Mouse (Mus musculus): Measurements from ENCODE around the gene Wnt7a. TPM values are rescaled to one million over a fixed set of nuclear protein-coding genes. Genes with fewer than 3 reads are reported as not detected.

Wnt7a gene
- total RNA-seq, 2 experiments from 2014 or later = not detected

DNA sequence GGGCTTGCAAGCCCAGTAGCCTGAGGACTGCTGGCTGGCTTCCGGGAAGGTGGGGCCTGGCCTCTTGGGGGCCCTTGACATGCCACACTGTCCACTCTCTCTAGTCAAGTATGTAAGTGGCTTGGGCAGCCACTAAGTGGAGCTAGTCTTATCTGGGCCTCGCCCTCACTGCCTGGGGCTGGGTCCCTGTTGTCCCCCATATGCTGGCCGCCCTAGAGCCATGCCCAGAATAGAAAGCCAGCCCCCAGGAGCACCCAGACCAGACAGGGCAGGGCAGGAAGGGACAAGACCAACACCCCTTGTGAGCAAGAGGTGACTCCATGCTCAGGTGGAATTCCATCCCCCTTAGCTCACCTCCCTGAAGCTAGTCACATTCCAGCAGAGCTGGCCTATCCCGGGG lies 22.0 kb downstream of the Wnt7a start:
- no peak for ATAC-seq (ENCODE audit: poor library complexity, severe bottlenecking)

DNA sequence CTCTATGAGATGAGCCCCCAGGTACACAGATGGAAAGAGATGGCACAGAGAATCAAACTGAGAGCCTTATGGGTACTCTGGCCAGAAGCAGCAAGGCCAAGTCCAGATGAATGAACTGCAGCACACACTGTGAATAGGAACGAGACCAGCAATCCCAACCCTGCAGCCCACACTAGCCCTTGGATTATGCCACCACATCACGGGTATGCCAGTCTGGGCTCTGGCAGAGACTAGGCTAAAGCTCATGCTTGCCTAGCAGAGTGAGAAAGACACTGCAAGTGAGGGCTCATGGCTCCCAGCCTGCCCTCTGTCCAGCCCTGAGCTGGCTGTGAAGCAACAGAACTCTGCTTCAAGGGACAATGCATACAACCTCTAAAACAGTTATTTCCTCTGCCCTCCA lies 26.7 kb downstream of the Wnt7a start:
- ATAC-seq (ENCODE audit: poor library complexity, severe bottlenecking) = no peak

DNA sequence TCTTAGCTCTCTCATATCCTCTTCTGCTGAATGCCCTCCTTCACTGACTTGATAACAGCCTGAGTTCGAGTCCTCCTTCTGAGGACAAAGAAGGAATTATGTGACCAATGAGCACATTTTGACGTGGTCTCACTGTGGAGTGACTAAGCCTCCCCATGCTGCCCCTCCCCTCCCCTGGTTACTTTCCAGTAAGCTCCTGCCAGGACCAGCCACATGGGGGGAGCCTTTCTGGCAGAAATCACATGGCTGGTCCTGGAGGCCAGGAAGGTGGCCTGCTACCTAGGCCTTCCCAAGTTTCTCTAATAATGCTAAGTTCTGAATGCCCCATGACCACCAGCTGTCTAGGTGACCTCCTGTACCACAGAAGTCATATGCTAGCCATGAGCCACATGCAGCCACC lies 27.3 kb downstream of the Wnt7a start:
- no peak for ATAC-seq (ENCODE audit: poor library complexity, severe bottlenecking)

DNA sequence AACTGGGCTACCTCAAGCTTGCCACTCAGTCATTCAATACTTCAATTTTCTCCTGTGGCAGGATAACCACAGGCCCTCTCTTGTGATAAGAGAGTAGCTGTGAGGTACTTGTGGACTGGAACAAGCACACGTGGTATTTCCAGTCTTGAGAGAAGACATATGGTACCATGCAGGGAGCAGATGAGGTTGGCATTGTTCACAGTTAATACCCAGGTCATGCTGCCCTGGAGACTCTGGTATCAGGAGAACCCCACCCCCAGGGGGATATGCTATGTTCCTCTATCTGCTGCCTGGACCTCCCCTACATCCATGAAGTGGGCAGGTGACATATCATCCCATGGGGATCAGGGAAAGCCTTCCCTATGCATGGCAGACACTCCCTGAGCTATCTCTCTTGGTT lies 27.9 kb downstream of the Wnt7a start:
- no peak for ATAC-seq (ENCODE audit: poor library complexity, severe bottlenecking)

DNA sequence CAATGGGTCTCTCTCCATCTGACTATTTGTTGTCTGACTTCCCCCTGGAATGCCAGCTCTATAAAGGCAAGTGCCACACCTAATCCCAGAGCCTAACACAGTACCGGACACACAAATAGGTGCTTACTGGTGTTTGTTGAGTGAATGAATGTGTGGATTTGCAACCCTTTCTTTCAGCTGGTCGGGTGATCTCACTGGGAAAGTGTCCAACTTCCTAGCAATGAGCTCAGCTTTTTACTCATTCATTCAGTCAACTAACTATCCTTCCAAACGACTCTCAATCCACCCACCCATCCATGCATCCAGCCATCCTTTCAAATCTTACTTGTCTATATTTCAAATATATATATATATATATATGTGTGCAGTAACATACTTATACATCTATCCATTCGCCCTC lies 31.3 kb downstream of the Wnt7a start:
- no peak for ATAC-seq (ENCODE audit: poor library complexity, severe bottlenecking)

DNA sequence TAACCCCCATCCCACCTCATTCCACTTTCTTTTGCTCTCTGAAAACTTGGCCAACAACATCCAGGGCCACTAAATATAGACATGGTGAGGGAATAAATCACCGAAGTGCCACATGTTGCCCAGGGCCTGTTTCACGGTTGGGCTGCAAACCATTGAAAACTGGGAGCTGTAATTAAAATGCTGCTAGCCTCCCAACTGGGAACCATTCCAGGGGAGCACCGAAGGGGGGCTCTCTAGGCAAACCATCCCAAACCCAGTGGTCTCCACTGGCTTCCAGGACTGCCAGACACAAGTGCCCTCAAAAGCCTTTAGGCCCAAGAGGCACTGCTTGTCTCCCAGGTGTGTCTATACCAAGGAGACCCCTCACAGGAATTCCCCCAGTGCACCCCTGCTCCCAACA lies 31.9 kb downstream of the Wnt7a start:
- no peak for ATAC-seq (ENCODE audit: poor library complexity, severe bottlenecking)

DNA sequence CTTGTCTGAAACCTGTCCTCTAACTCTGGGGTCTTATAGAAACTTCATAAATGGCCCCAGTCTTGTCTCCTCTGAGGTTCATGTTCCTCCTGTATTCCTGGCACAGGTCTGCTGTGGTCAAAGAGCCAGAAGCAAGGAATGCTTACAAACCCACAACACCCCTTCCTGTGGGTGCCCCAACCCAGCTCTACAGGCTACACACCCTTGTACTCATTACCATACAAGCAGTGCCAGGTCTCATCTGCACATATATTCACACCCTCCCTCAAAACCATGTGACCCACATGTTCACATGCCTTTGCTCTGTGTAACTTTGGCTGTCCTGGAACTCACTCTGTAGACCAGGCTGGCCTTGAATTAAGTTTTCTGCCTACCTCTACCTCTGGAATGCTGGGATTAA lies 38.2 kb downstream of the Wnt7a start:
- no peak for ATAC-seq (ENCODE audit: poor library complexity, severe bottlenecking)

DNA sequence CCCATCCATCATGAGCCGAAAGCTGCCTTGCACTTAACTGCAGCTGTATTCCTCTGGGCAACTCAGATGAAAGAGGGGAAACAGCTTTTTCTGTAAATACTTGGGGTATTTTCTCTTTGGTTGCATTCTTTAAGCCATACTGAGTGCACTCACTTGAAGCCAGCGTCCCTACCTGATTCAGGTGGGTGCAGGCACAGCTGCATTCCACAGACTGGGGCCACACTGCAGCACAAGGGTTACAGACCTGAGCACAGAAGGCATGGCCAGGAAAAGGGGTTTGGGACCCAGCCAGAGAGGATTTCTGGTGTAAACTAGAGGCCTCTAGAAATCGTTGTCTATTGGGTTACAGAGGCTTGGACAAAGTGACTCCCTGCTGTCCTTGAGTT lies 38.6 kb downstream of the Wnt7a start:
- no peak for ATAC-seq (ENCODE audit: poor library complexity, severe bottlenecking)

DNA sequence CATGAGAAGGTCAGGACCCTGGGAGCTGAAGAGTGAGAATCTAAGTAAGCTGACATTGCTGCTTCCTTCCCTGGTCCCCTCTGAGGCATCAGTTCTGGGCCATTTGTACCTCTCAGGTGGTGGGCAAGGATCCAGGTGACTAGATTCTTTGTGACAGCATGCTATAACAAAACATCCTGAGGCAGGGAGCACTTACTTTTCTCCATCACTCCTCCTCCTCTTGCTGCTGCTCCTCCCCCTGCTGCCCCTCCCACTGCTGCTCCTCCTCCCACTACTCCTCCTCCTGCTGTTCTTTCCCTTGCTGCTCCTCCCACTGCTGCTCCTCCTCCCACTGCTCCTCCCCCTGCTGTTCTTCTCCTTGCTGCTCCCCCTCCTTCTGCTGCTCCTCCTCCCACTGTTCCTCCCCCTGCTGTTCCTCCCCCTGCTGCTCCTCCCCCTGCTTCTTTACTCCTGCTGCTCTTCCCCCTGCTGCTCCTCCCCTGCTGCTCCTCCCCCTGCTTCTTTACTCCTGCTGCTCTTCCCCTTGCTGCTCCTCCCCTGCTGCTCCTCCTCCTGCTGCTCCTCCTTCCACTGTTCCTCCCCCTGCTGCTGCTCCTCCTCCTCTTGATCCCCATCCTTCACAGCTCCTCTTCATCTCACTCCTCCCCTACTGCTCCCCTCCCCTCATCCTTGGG lies 39.1 kb downstream of the Wnt7a start:
- no peak for ATAC-seq (ENCODE audit: poor library complexity, severe bottlenecking)

DNA sequence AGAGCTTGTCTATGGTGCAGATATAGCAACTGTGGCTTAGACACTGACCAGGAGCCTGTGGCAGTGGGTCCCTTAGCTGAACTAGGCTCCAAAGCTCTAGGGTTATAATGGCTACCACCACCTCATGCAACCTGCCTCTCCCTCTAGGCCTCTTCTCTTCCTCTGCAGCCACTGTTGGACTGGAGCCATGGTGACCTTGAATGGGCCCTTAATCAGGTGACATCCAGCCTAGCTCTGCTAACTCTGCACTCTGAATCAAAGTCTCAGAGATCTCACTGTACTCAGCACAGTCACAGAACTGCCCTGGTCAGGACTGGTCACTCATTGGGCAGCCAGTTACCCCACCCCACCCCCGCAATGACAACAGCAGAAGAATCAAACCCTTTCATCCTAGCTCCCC lies 44.4 kb downstream of the Wnt7a start:
- ATAC-seq (ENCODE audit: poor library complexity, severe bottlenecking) = no peak

DNA sequence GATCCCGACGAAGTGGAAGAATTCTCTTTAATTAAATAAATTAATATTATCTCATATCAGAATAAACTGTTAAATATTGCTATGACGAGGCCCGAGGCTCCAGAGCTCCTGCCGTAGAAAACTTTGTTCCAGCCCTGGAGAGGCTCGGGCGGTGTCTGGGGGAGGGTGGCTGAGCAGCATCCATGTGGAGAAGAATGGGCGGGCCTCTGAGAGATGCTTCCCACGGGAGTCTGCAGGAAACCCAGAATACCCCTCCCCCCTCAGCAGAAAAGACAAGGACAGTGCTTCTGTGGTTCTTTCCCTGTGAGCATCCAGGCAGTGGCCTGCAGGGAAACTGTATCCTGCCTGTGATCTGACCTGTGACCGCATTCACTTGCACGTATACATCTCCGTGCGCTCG lies 45.7 kb downstream of the Wnt7a start:
- ATAC-seq (ENCODE audit: poor library complexity, severe bottlenecking) = no peak

DNA sequence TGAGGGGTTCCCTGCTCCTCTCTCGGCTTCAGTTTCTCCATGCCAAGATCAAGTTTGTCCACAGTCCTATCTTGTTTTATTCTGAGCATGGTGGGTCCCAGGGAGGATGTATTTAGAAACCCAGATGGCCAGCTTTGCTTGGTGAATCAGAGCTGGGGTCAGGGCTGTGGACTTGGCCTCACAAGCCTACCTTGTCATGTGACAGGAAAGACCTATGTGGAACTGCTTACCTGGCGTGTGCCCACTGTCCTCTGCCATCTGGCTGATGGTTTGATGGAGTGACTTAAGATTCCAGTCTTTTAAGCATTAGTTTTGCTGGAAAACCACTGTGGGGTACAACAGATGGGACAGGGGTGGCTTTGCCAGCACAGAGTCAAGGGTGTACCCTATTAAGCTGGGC lies 48.4 kb downstream of the Wnt7a start:
- no peak for ATAC-seq (ENCODE audit: poor library complexity, severe bottlenecking)

DNA sequence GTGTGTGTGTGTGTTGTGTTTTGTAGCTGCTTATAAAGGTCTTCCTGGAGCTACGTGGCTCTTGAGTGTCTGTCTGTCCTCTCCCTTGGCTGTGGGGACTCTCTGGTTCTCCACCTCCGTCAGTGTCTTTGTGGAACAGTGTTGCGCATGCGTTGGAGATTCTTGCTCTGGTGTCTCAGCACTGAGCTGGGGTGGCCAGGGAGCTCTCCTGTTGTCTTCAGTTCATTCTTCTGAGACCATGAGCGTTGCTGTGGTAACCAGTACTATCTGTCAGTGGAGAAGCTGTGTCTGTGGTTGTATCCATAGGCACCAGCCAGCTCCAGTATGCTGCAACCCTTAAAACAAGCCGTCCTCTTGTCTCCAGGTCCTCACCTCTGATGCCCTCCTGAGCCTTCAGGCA lies 50.2 kb downstream of the Wnt7a start:
- no peak for ATAC-seq (ENCODE audit: poor library complexity, severe bottlenecking)

DNA sequence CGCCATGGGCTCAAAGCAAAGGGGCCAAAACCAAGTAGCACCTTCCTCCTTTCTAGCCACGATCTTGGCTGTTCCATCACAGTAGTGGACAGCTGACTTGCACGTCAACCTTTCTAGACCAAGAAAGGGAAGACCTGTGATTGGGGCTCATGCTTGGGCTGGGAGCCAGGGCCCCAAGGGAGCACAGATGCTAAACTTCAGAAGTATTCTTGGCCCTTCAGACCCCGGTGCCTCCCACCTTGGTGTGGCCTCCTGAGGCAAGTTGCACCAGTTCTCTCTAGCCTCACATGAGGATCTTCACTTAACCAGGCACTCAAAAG lies 50.8 kb downstream of the Wnt7a start:
- no peak for ATAC-seq (ENCODE audit: poor library complexity, severe bottlenecking)

DNA sequence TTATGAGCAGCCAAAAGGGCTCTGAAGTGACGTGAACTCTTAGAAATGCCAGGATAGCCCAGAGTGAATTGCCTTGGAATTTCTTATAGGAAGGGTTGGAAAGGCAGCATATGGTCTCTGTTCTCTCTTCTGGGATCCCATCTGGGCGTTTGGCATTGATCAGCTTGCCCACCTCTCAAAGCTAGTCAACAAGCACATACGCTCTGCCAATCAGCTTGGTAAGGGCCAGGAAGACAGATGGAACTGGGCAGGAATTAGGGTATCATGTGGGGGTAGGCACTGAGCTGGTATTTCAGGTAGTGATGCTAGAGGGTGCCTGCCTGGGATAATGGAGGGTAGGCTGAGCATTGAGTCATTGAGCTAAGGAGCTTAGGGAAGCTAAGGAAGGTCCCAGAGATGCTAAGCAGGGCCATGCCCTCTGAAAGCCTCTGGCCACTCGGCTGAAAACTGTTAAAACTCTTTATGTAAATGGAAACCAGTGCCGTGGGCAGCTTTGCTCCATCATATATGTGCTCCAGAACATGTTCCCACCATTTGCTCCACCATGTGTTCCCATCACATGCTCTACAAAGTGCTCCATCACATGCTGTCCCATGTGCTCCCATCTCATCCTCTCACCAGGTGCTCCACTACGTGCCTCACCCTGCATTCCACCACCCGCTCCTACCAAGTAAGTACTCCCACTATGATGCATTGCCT lies 51.3 kb downstream of the Wnt7a start:
- ATAC-seq (ENCODE audit: poor library complexity, severe bottlenecking) = no peak

DNA sequence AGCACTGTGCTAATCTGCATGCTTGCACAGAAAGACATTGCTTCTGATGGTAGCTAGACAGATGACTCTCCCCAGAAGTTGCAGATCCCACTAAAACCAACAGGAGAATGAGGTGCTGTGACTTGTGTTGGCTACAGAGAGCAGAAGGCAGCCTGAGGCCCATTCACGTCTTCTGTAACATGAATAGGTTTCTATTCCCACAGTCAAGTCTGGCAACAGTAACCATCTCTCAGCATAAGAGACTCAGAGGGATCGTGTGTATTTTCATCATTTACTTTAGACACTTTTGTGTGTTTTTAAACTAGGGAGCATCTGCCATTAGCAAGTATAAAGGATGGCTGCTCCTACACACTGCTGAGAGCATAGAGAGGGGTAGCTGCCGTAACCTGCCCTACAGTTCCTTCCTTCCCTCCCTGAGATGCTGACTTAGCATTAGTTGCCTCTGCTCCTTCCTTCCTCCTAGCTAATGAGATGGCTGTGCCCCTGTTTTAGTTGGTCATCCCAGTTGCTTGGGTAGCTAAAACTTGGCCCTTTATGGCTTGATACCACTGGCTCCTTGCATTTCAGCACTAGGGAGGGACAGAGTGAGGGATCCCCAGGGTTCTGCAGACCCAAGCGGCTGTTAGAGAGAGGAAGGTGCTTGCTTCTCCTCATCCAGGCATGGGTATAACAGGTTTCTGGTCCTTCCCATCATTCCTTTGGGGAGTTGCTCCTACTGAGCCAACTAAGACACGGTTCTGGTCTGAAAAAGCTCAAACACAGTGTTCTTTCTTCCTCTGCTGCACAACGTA lies 52.1 kb downstream of the Wnt7a start:
- ATAC-seq (ENCODE audit: poor library complexity, severe bottlenecking) = no peak

DNA sequence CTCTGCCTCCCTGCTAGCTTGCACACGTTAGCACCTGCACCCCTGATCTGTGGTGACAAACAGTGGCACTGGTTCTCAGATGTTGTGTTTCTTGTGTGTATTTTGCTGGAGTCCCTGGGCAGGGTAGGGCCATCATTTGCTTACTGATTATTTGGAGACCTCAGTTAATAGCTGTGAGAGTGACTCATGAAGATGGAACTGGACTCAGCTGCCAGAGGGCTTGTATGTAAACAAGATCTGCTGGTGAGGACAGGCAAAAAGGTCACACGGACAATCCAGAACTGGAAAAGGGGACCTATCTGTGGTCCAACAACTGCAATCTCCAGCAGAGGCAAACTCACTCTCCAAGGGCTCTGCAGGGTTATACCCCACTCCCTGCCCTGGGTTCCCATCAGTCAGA lies 52.8 kb downstream of the Wnt7a start:
- ATAC-seq (ENCODE audit: poor library complexity, severe bottlenecking) = no peak

DNA sequence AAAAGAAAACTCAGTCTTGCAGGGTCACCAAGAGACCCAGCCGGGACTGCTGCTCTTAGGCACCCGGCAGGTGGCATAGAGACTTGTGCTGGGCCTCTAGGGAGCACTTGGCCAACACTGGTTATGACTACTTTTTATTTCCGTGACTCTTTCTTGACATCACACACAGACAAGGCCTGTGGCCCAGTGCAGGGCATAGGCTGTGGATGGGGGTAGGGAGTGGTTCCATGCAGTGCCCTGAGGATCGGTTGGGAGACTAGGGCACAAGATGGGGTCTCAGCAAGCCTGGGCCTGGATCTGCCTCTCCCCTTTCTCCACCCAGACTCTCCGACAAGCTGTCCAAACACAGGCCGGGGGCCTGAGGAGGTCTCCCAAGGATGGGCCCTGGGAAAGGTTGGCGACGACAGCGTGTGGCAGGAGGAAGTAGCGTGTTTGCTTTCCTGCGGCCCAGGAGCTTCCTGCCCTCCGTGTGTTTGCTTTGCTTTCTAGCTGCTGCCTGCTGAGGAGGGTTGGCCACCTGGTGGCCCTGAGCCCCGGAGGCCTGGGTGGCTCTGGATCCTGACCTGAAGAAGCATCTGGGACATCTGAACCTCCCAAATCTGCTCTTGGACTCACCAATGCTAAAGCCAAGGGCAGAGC lies 53.8 kb downstream of the Wnt7a start:
- no peak for ATAC-seq (ENCODE audit: poor library complexity, severe bottlenecking)

DNA sequence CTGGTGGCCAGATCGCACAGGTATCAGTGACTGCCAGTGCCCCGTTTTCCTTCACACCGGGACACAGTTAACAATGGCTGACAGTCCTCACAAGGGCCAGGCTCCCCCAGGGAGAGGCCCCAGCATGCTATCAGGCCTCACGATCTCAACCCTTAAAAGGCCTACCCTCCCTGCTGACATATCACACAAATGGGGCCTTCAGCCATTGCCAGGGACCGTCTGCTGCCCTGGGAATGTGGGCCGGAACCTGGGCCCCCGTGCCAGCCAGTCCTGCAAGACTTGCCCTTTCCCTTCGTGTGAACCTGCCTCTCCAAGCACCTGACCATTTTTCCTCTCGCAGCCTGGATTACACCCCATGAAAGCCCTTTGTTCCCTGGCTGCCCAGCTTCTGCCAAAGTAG lies 61.5 kb downstream of the Wnt7a start:
- no peak for ATAC-seq (ENCODE audit: poor library complexity, severe bottlenecking)

DNA sequence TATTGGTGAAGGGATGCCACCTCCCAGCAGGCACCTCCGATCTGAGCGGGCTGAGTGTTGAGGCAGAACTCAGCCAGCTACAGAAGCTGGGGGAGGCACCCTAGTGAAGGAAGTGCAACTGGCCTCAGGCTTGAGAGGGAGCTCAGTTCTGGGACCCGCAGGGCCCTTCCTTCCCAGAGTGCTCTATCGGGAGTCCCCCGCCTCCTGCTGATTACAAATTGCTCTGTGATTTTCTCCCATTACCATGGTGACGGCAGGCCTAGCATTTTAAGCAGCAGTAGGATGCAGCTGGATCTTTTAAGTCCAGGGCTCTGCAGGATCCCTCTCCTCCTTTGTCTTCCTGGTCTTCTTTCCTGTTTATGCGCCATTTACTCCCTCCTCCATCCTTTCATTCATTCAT lies 63.4 kb downstream of the Wnt7a start:
- ATAC-seq (ENCODE audit: poor library complexity, severe bottlenecking) = no peak

DNA sequence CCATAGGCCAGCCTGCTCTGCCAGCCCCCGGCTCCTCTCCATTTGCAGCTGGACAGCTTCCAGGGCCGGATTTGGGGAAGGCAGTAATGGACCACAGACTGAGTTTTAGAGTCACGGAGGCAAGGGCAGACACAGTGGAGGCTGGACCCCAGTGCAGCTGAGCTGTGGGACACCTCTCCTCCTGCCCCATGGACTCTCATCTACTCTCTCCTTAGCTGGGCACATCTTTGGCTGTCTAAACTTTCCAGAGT lies 64.3 kb downstream of the Wnt7a start:
- ATAC-seq (ENCODE audit: poor library complexity, severe bottlenecking) = no peak

Data from megakaryocyte, adult 5-6 weeks (primary cell).